Mouse (Mus musculus) hindbrain, embryonic 16.5 days (tissue): ENCODE measurements around the gene Pbp2. TPM values are rescaled to one million over a fixed set of nuclear protein-coding genes. Genes with fewer than 3 reads are reported as not detected.

Experiments used
- ATAC-seq: fragments of 200-750 bp; cut with Nextera tagmentation; 2 replicates; pipeline ENCODE4 v1.8.0; 2017; ENCODE audit warnings: moderate TSS enrichment, moderate library complexity
- H3K27ac ChIP-seq: fragments of 300-500 bp; sonication (generic); 2 replicates; pipeline ENCODE4 v1.5.1; 2014; ENCODE audit warnings: low read depth, mild to moderate bottlenecking, control low read depth, low read length, moderate library complexity
- H3K27me3 ChIP-seq: fragments of 300-500 bp; sonication (generic); replicated peaks from 2 replicates; pipeline ENCODE4 v1.6.1; 2014; ENCODE audit warnings: low read length; ENCODE audit not compliant: control insufficient read depth, insufficient read depth
- H3K36me3 ChIP-seq: fragments of 300-500 bp; sonication (generic); 2 replicates; pipeline ENCODE4 v1.6.1; 2014; ENCODE audit warnings: mild to moderate bottlenecking, low read length, moderate library complexity, mixed read lengths; ENCODE audit not compliant: control insufficient read depth, insufficient read depth
- H3K4me1 ChIP-seq: fragments of 300-500 bp; sonication (generic); 2 replicates; pipeline ENCODE4 v1.6.1; 2014; ENCODE audit warnings: low read depth, low read length; ENCODE audit not compliant: control insufficient read depth, insufficient read depth
- H3K4me2 ChIP-seq: fragments of 300-500 bp; sonication (generic); 2 replicates; pipeline ENCODE4 v1.6.1; 2014; ENCODE audit warnings: mild to moderate bottlenecking, low read length, control low read depth, moderate library complexity
- H3K4me3 ChIP-seq: fragments of 300-500 bp; sonication (generic); 2 replicates; pipeline ENCODE4 v1.5.1; 2014; ENCODE audit warnings: mild to moderate bottlenecking, low read length, control low read depth, moderate library complexity
- H3K9ac ChIP-seq: fragments of 300-500 bp; sonication (generic); 2 replicates; pipeline ENCODE4 v1.6.1; 2014; ENCODE audit warnings: low read depth, mild to moderate bottlenecking, control low read depth, low read length, moderate library complexity
- H3K9me3 ChIP-seq: fragments of 300-500 bp; sonication (generic); 2 replicates; pipeline ENCODE4 v1.6.1; 2014; ENCODE audit warnings: mild to moderate bottlenecking, low read length, moderate library complexity; ENCODE audit not compliant: control insufficient read depth
- WGBS: fragments of 180-500 bp; shearing (Covaris S2); extraction: QIAGEN DNeasy Blood & Tissue Kit; methylation state at CpG from one replicate; pipeline ENCODE4 v1.1.7; 2014; 5-methylcytosine and 5-hydroxymethylcytosine counted together
- polyA plus RNA-seq: library from polyadenylated mRNA; unstranded; fragments of >200 nt; fragmentation: Nextera tagmentation; extraction: Ambion mirVana; gene quantifications from 2 replicates; pipeline ENCODE4 v1.2.1, GENCODE M21; 2015

Gene Pbp2
- not detected in 2 replicates for polyA plus RNA-seq

- Histone ChIP-seq H3K36me3 (no peaks in the 10 kb centered on the region), H3K4me3 (no peak within 1 kb of the TSS), H3K4me2 (no peak within 1 kb of the TSS), H3K9ac (no peak within 1 kb of the TSS), H3K27me3 (no peaks in the 10 kb centered on the region), H3K4me1 (no peaks in the 10 kb centered on the region), H3K9me3 (no peaks in the 10 kb centered on the region), H3K27ac (no peak within 1 kb of the TSS)
- WGBS = 99% methylated on average over 9 of the region's 9 CpGs
- no peak for ATAC-seq
These were observed at the start of gene Pbp2 for GRCm38 (mm10) chr6:135310305-135310704. TSS of gene Pbp2 (minus strand) at chr6:135310405.

- WGBS = 87% methylated on average over 4 of the region's 4 CpGs
- Histone ChIP-seq H3K9ac (no peak overlapping the region), H3K27ac (no peak overlapping the region), H3K36me3 (no peaks in the 10 kb centered on the region), H3K4me1 (0 out of 2 replicates have a peak, but pooled peaks cover 2% of the 10 kb centered on the region), H3K4me2 (no peak overlapping the region), H3K4me3 (no peak overlapping the region), H3K27me3 (no peaks in the 10 kb centered on the region), H3K9me3 (no peaks in the 10 kb centered on the region)
- no peak for ATAC-seq
These were observed 44.7 kb upstream of the Pbp2 start for GRCm38 (mm10) chr6:135354953-135355352.

- H3K9ac ChIP-seq = no peak overlapping the region
- no peak overlapping the region for H3K27ac ChIP-seq
- ATAC-seq = no peak
- H3K36me3 ChIP-seq = no peaks in the 10 kb centered on the region
- WGBS = 65% methylated on average over 4 of the region's 4 CpGs
- H3K4me1 ChIP-seq = 0 out of 2 replicates have a peak, but pooled peaks cover 2% of the 10 kb centered on the region
- no peak overlapping the region for H3K4me2 ChIP-seq
- no peak overlapping the region for H3K4me3 ChIP-seq
- no peaks in the 10 kb centered on the region for H3K27me3 ChIP-seq
- H3K9me3 ChIP-seq = no peaks in the 10 kb centered on the region
These were observed 42.3 kb upstream of the Pbp2 start for GRCm38 (mm10) chr6:135352537-135352936.

GRCm38 (mm10) chr6:135351638-135352302 is 41.6 kb upstream of the Pbp2 start:
- Histone ChIP-seq H3K4me2 (no peak overlapping the region), H3K27me3 (no peaks in the 10 kb centered on the region), H3K36me3 (no peaks in the 10 kb centered on the region), H3K27ac (no peak overlapping the region; the same call in 1 of the 2 replicates), H3K4me1 (0 out of 2 replicates have a peak, but pooled peaks cover 2% of the 10 kb centered on the region), H3K9ac (no peak overlapping the region), H3K9me3 (no peaks in the 10 kb centered on the region), H3K4me3 (no peak overlapping the region)
- peak; percentile 84 for ATAC-seq
- WGBS = 60% methylated on average over 8 of the region's 8 CpGs

- 82% methylated on average over 4 of the region's 4 CpGs for WGBS
- no peak overlapping the region for H3K4me2 ChIP-seq
- H3K4me3 ChIP-seq = no peak overlapping the region
- no peak overlapping the region for H3K9ac ChIP-seq
- no peak overlapping the region for H3K27ac ChIP-seq
- ATAC-seq = no peak
- H3K9me3 ChIP-seq = no peaks in the 10 kb centered on the region
- H3K4me1 ChIP-seq = no peaks in the 10 kb centered on the region
- H3K36me3 ChIP-seq = no peaks in the 10 kb centered on the region
- no peaks in the 10 kb centered on the region for H3K27me3 ChIP-seq
These were observed 30.8 kb upstream of the Pbp2 start for GRCm38 (mm10) chr6:135341076-135341378.

GRCm38 (mm10) chr6:135340355-135341075 is 30.3 kb upstream of the Pbp2 start:
- H3K9ac ChIP-seq = no peak overlapping the region
- no peak overlapping the region for H3K4me2 ChIP-seq
- H3K36me3 ChIP-seq = no peaks in the 10 kb centered on the region
- H3K27ac ChIP-seq = no peak overlapping the region
- H3K9me3 ChIP-seq = no peaks in the 10 kb centered on the region
- ATAC-seq = no peak
- no peaks in the 10 kb centered on the region for H3K4me1 ChIP-seq
- no peaks in the 10 kb centered on the region for H3K27me3 ChIP-seq
- 69% methylated on average over 9 of the region's 9 CpGs for WGBS
- no peak overlapping the region for H3K4me3 ChIP-seq

- Histone ChIP-seq H3K36me3 (no peaks in the 10 kb centered on the region), H3K27me3 (no peaks in the 10 kb centered on the region), H3K9ac (no peak overlapping the region), H3K4me3 (no peak overlapping the region), H3K9me3 (no peaks in the 10 kb centered on the region), H3K4me2 (no peak overlapping the region), H3K4me1 (peaks cover 10% of the 10 kb centered on the region), H3K27ac (no peak overlapping the region)
- 85% methylated on average over 8 of the region's 8 CpGs for WGBS
- no peak for ATAC-seq
These were observed 26.2 kb upstream of the Pbp2 start for GRCm38 (mm10) chr6:135336376-135336775.

GRCm38 (mm10) chr6:135333994-135334651 is 23.9 kb upstream of the Pbp2 start:
- peak; percentile 84 for ATAC-seq
- Histone ChIP-seq H3K4me3 (no peak overlapping the region), H3K4me1 (peaks cover 10% of the 10 kb centered on the region), H3K4me2 (no peak overlapping the region), H3K9me3 (no peaks in the 10 kb centered on the region), H3K36me3 (no peaks in the 10 kb centered on the region), H3K27me3 (no peaks in the 10 kb centered on the region), H3K9ac (no peak overlapping the region), H3K27ac (peak overlapping the region; percentile 9; the same call in 1 of the 2 replicates)
- 65% methylated on average over 5 of the region's 5 CpGs for WGBS

GRCm38 (mm10) chr6:135332737-135333281 is 22.6 kb upstream of the Pbp2 start:
- Histone ChIP-seq H3K36me3 (no peaks in the 10 kb centered on the region), H3K4me2 (no peak overlapping the region; the same call in 1 of the 2 replicates), H3K27me3 (no peaks in the 10 kb centered on the region), H3K9me3 (no peaks in the 10 kb centered on the region), H3K27ac (0 out of 2 replicates have a peak overlapping the region, but pooled peaks have one; percentile 51), H3K9ac (no peak overlapping the region), H3K4me1 (peaks cover 10% of the 10 kb centered on the region), H3K4me3 (no peak overlapping the region)
- 17% methylated on average over 10 of the region's 10 CpGs for WGBS
- ATAC-seq = peak; percentile 56; the same call in 1 of the 2 replicates
